Mouse (Mus musculus): ENCODE measurements at regions not wholly inside any gene's neighbourhood (a gene's known extent, or its start where the extent isn't known, plus 50 kb on each side); places are given as distances from the start of the nearest gene placed in this dataset.

- Histone ChIP-seq H3K4me1 (peaks cover 9% of the 10 kb centered on the region), H3K9me3 (no peaks in the 10 kb centered on the region), H3K36me3 (no peaks in the 10 kb centered on the region), H3K27ac (replicated peaks) (peak overlapping the region; percentile 53), H3K9ac (no peak overlapping the region), H3K4me2 (no peak overlapping the region), H3K4me3 (no peak overlapping the region), H3K27me3 (replicated peaks) (no peaks in the 10 kb centered on the region)
- ATAC-seq (ENCODE audit: extremely low read depth, insufficient number of reproducible peaks, low FRiP score, low TSS enrichment): no peak
- 22% methylated on average over 3 of the region's 3 CpGs for WGBS
Measured at GRCm38 (mm10) chr17:14539651-14540050, 154.4 kb downstream of the Thbs2 start.

- no peaks in the 10 kb centered on the region for H3K36me3 ChIP-seq
- no peaks in the 10 kb centered on the region; the same call in 1 of the 2 replicates for H3K27me3 ChIP-seq (replicated peaks)
- H3K9ac ChIP-seq: no peak overlapping the region
- H3K27ac ChIP-seq (replicated peaks): 0 out of 2 replicates have a peak overlapping the region, but pooled peaks have one; percentile 17
- H3K4me2 ChIP-seq: no peak overlapping the region
- H3K9me3 ChIP-seq: no peaks in the 10 kb centered on the region
- WGBS: 61% methylated on average over 3 of the region's 3 CpGs
- peaks cover 9% of the 10 kb centered on the region for H3K4me1 ChIP-seq
- ATAC-seq (ENCODE audit: extremely low read depth, insufficient number of reproducible peaks, low FRiP score, low TSS enrichment): no peak
- no peak overlapping the region for H3K4me3 ChIP-seq
Measured at GRCm38 (mm10) chr17:14539191-14539590, 154.8 kb downstream of the Thbs2 start.

DNA sequence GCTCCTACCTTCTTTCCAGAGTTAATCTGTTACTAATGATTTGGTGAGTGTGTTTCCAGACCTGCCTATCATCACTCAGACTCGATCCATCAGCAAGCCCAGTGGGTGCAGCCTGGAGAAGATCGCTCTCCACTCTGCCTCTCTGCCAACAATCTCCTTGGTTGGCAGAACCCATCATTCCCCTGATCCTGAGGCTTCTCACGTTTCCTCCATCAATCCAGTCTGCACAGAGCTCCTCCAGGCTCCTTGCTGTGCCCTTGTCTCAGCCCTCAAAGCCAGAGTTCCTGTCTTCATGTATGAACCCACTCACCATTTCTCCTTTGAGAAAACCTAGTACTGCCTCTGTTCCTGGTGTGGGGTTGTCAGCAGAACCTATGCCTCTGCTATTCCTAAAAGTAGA, 155.5 kb downstream of the Thbs2 start:
- Histone ChIP-seq H3K9me3 (no peaks in the 10 kb centered on the region), H3K4me1 (peaks cover 9% of the 10 kb centered on the region), H3K27me3 (replicated peaks) (no peaks in the 10 kb centered on the region; the same call in 1 of the 2 replicates), H3K4me3 (no peak overlapping the region), H3K9ac (no peak overlapping the region), H3K36me3 (no peaks in the 10 kb centered on the region), H3K4me2 (no peak overlapping the region), H3K27ac (replicated peaks) (no peak overlapping the region)
- 49% methylated on average over 3 of the region's 3 CpGs for WGBS
- no peak for ATAC-seq (ENCODE audit: extremely low read depth, insufficient number of reproducible peaks, low FRiP score, low TSS enrichment)

GRCm38 (mm10) chr17:14532979-14533314, 161.1 kb downstream of the Thbs2 start:
- no peak for ATAC-seq (ENCODE audit: extremely low read depth, insufficient number of reproducible peaks, low FRiP score, low TSS enrichment)
- Histone ChIP-seq H3K9ac (no peak overlapping the region), H3K27ac (replicated peaks) (no peak overlapping the region), H3K36me3 (no peaks in the 10 kb centered on the region), H3K9me3 (no peaks in the 10 kb centered on the region), H3K4me3 (no peak overlapping the region), H3K27me3 (replicated peaks) (no peaks in the 10 kb centered on the region; the same call in none of the 2 replicates), H3K4me1 (no peaks in the 10 kb centered on the region), H3K4me2 (no peak overlapping the region)
- WGBS: 87% methylated on average over 4 of the region's 4 CpGs

DNA sequence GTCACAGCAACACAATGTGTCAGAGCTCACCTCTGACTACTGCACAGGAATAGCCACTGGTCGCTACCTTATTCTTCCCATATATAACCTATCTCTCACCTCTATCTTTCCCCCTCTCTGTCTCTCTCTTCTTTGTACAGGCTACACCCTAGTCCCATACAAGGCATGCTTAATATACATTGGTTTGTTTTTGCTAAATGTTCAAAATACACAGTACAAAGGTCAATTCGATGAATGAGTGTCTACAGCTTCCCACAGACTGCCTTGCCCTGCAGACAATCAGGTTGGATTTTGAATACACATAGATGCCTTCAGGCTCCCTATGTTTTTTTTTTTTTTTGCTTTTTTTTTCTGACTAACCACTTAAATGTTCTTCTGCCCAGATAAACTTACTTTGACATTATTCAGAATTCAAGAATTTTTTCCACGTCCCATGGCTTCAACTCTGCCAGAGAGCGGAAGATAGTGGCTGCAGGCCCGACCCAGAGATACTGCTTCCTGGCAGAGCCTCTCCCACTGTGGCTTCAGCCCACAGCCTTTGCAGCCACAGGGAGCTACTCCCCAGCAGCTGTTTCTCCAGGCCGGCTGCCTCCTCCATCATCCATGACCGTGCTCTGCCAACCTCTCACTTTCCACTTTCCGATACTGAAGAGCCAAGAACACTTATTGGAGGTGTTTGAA, 161.6 kb downstream of the Thbs2 start:
- Histone ChIP-seq H3K27ac (replicated peaks) (0 out of 2 replicates have a peak overlapping the region, but pooled peaks have one; percentile 32), H3K9me3 (no peaks in the 10 kb centered on the region), H3K36me3 (no peaks in the 10 kb centered on the region), H3K4me1 (no peaks in the 10 kb centered on the region), H3K4me2 (no peak overlapping the region), H3K27me3 (replicated peaks) (no peaks in the 10 kb centered on the region; the same call in none of the 2 replicates), H3K4me3 (no peak overlapping the region), H3K9ac (no peak overlapping the region)
- WGBS: 56% methylated on average over 8 of the region's 8 CpGs
- ATAC-seq (ENCODE audit: extremely low read depth, insufficient number of reproducible peaks, low FRiP score, low TSS enrichment): no peak

- ATAC-seq (ENCODE audit: extremely low read depth, insufficient number of reproducible peaks, low FRiP score, low TSS enrichment): no peak
- no peak overlapping the region for H3K4me3 ChIP-seq
- no peaks in the 10 kb centered on the region; the same call in none of the 2 replicates for H3K27me3 ChIP-seq (replicated peaks)
- no peaks in the 10 kb centered on the region for H3K4me1 ChIP-seq
- H3K27ac ChIP-seq (replicated peaks): 0 out of 2 replicates have a peak overlapping the region, but pooled peaks have one; percentile 32
- 71% methylated on average over 3 of the region's 3 CpGs for WGBS
- H3K9ac ChIP-seq: no peak overlapping the region
- H3K4me2 ChIP-seq: no peak overlapping the region
- H3K36me3 ChIP-seq: no peaks in the 10 kb centered on the region
- H3K9me3 ChIP-seq: no peaks in the 10 kb centered on the region
Measured at GRCm38 (mm10) chr17:14531796-14532195, 162.2 kb downstream of the Thbs2 start.

DNA sequence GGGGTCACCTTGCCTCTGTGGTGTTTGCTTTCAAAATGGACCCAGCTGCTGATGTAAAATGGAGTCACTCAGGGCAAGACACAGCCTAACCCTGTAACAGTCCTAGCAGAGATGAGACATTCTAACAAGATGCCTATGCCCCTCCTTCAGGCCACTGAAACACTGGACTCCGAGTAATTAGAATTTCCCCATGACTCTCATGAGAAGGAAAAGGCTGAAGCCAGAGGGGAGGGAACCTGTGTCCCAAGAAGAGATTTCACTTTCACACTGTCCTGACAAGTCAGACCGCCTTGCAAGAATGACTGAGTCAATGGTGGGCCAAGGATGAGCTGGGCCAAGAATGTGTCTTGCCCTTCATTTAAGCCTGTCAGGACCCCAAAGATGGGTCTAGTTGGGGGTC, 166.3 kb downstream of the Thbs2 start:
- H3K36me3 ChIP-seq: no peaks in the 10 kb centered on the region
- no peak overlapping the region for H3K27ac ChIP-seq (replicated peaks)
- no peaks in the 10 kb centered on the region for H3K9me3 ChIP-seq
- no peak overlapping the region for H3K4me3 ChIP-seq
- H3K4me1 ChIP-seq: peaks cover 7% of the 10 kb centered on the region; the same call in 1 of the 2 replicates
- no peak overlapping the region for H3K4me2 ChIP-seq
- H3K9ac ChIP-seq: no peak overlapping the region
- WGBS: 81% methylated on average over 2 of the region's 2 CpGs
- H3K27me3 ChIP-seq (replicated peaks): peaks cover 18% of the 10 kb centered on the region
- ATAC-seq (ENCODE audit: extremely low read depth, insufficient number of reproducible peaks, low FRiP score, low TSS enrichment): no peak

DNA sequence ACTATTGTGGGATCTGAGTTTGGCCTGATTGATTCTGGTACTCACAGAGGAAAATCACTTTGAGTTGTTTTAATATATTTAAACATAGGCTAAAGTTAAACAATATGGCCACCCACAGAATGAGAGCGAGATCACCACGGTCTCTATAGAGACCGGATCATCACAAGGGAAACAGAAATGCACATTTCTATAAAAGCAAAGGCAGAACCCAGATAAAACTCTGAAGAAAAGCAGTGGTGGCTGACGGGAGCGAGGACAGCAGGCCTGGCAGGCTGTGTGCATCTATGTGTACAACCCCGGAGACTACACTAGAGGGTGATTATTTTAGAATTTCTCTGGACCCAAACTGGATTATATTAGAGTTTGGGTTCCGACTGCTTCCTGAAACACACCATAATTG, 168.8 kb downstream of the Thbs2 start:
- H3K4me1 ChIP-seq: peaks cover 7% of the 10 kb centered on the region; the same call in 1 of the 2 replicates
- WGBS: 68% methylated on average over 7 of the region's 7 CpGs
- H3K4me2 ChIP-seq: no peak overlapping the region
- H3K27ac ChIP-seq (replicated peaks): 0 out of 2 replicates have a peak overlapping the region, but pooled peaks have one; percentile 8
- no peak overlapping the region for H3K9ac ChIP-seq
- ATAC-seq (ENCODE audit: extremely low read depth, insufficient number of reproducible peaks, low FRiP score, low TSS enrichment): no peak
- peaks cover 34% of the 10 kb centered on the region for H3K27me3 ChIP-seq (replicated peaks)
- H3K4me3 ChIP-seq: no peak overlapping the region
- H3K9me3 ChIP-seq: no peaks in the 10 kb centered on the region
- H3K36me3 ChIP-seq: no peaks in the 10 kb centered on the region

GRCm38 (mm10) chr17:14524426-14525236, 169.4 kb downstream of the Thbs2 start:
- no peaks in the 10 kb centered on the region for H3K36me3 ChIP-seq
- peaks cover 41% of the 10 kb centered on the region for H3K27me3 ChIP-seq (replicated peaks)
- H3K9me3 ChIP-seq: no peaks in the 10 kb centered on the region
- H3K4me2 ChIP-seq: no peak overlapping the region
- ATAC-seq (ENCODE audit: extremely low read depth, insufficient number of reproducible peaks, low FRiP score, low TSS enrichment): no peak
- WGBS: 40% methylated on average over 13 of the region's 13 CpGs
- 0 out of 2 replicates have a peak overlapping the region, but pooled peaks have one; percentile 8 for H3K27ac ChIP-seq (replicated peaks)
- H3K4me1 ChIP-seq: peaks cover 7% of the 10 kb centered on the region; the same call in 1 of the 2 replicates
- H3K9ac ChIP-seq: no peak overlapping the region
- no peak overlapping the region for H3K4me3 ChIP-seq

DNA sequence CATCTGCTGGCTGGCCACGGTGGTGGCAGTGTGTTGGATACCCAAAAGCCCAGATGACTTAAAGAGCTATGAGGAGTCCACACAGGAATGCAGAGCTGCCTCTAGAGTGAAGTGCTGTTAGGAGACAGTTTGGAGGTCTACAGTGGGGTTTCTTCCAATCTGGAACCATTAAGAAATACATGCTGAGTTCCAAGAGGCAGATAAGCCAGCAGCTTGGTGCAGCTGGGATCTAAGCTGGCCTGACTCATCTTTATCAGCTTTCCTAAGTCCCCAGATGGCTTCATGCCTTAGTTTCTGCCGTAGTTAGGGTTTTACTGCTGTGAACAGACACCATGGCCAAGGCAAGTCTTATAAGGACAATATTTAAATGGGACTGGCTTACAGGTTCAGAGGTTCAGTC, 172.0 kb downstream of the Thbs2 start:
- 37% methylated on average over 2 of the region's 2 CpGs for WGBS
- H3K9me3 ChIP-seq: no peaks in the 10 kb centered on the region
- no peak overlapping the region for H3K9ac ChIP-seq
- H3K36me3 ChIP-seq: no peaks in the 10 kb centered on the region
- H3K27ac ChIP-seq (replicated peaks): no peak overlapping the region
- ATAC-seq (ENCODE audit: extremely low read depth, insufficient number of reproducible peaks, low FRiP score, low TSS enrichment): no peak
- peaks cover 51% of the 10 kb centered on the region for H3K27me3 ChIP-seq (replicated peaks)
- H3K4me3 ChIP-seq: no peak overlapping the region
- peaks cover 16% of the 10 kb centered on the region for H3K4me1 ChIP-seq
- H3K4me2 ChIP-seq: no peak overlapping the region

DNA sequence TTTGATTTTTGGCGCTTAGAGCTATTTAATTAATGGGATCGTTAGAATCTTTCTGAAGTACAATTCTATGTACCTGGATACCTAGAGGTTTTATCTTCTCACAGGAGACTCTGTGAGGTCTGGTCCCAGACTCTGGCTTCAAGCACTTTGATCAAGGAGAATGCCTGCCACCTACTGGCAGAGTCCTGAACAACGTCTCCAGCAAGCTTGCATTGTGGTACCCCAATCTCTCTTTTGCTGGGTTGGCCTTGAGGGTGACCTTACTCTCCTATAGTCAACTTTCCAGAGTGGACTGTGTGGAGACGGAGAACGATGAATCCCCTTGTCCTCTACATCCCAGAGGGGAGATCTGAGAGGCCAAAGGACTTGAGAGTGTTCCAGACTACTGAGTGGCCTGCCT, 173.5 kb downstream of the Thbs2 start:
- Histone ChIP-seq H3K4me3 (no peak overlapping the region), H3K4me2 (no peak overlapping the region), H3K27ac (replicated peaks) (no peak overlapping the region), H3K4me1 (peaks cover 17% of the 10 kb centered on the region), H3K9me3 (no peaks in the 10 kb centered on the region), H3K27me3 (replicated peaks) (peaks cover 49% of the 10 kb centered on the region), H3K9ac (no peak overlapping the region), H3K36me3 (no peaks in the 10 kb centered on the region)
- ATAC-seq (ENCODE audit: extremely low read depth, insufficient number of reproducible peaks, low FRiP score, low TSS enrichment): no peak
- WGBS: 14% methylated on average over 5 of the region's 5 CpGs

Data from heart, embryonic 13.5 days (tissue).